Mouse (Mus musculus) ES-Bruce4 (cell line): ENCODE data around the gene Commd3. TPM values are rescaled to one million over a fixed set of nuclear protein-coding genes. Genes with fewer than 3 reads are reported as not detected.

Experiments used
- H3K27ac ChIP-seq: 2 replicates; pipeline ENCODE4 v1.5.1; 2012; ENCODE audit warnings: low read length, inconsistent platforms; ENCODE audit not compliant: insufficient read depth
- H3K27me3 ChIP-seq: 2 replicates; pipeline ENCODE4 v1.6.1; 2012; ENCODE audit warnings: mild to moderate bottlenecking, low read length, inconsistent platforms; ENCODE audit not compliant: control insufficient read depth, poor library complexity, insufficient read depth, severe bottlenecking
- H3K36me3 ChIP-seq: 2 replicates; pipeline ENCODE4 v1.6.1; 2012; ENCODE audit warnings: inconsistent platforms, mild to moderate bottlenecking, low read length, moderate library complexity; ENCODE audit not compliant: control insufficient read depth, poor library complexity, insufficient read depth, severe bottlenecking
- H3K4me1 ChIP-seq: one replicate; pipeline ENCODE4 v1.8.1; 2011; ENCODE audit warnings: low read length; ENCODE audit not compliant: control insufficient read depth, insufficient read depth
- H3K4me3 ChIP-seq: 2 replicates; pipeline ENCODE4 v1.5.1; 2011; ENCODE audit warnings: low read depth, mild to moderate bottlenecking, low read length
- H3K9ac ChIP-seq: 2 replicates; pipeline ENCODE4 v1.6.1; 2012; ENCODE audit warnings: low read depth, mild to moderate bottlenecking, inconsistent platforms; ENCODE audit not compliant: poor library complexity, severe bottlenecking
- H3K9me3 ChIP-seq: replicated peaks from 2 replicates; pipeline ENCODE4 v1.6.1; 2012; ENCODE audit warnings: mild to moderate bottlenecking, low read length, inconsistent platforms; ENCODE audit not compliant: control insufficient read depth, poor library complexity, insufficient read depth, severe bottlenecking
- CTCF ChIP-seq: IDR thresholded peaks from one replicate; pipeline ENCODE4 v1.8.1; 2011; ENCODE audit warnings: low read depth, low read length
- EP300 ChIP-seq: IDR thresholded peaks from 2 replicates; pipeline ENCODE4 v1.6.1; 2011; ENCODE audit warnings: low read depth, low read length; ENCODE audit not compliant: insufficient read depth
- POLR2A ChIP-seq: IDR thresholded peaks from one replicate; pipeline ENCODE4 v1.8.1; 2011; ENCODE audit warnings: low read length; ENCODE audit not compliant: insufficient read depth
- polyA plus RNA-seq: library from polyadenylated mRNA; stranded (reverse); fragments of >200 nt; gene quantifications from 2 replicates; pipeline ENCODE4 v1.2.4, GENCODE M21; 2011; ENCODE audit warnings: low read depth; ENCODE audit not compliant: missing spikeins, insufficient read depth, insufficient read length

The Commd3 gene
- polyA plus RNA-seq, 1 experiment = 56.7 TPM

DNA sequence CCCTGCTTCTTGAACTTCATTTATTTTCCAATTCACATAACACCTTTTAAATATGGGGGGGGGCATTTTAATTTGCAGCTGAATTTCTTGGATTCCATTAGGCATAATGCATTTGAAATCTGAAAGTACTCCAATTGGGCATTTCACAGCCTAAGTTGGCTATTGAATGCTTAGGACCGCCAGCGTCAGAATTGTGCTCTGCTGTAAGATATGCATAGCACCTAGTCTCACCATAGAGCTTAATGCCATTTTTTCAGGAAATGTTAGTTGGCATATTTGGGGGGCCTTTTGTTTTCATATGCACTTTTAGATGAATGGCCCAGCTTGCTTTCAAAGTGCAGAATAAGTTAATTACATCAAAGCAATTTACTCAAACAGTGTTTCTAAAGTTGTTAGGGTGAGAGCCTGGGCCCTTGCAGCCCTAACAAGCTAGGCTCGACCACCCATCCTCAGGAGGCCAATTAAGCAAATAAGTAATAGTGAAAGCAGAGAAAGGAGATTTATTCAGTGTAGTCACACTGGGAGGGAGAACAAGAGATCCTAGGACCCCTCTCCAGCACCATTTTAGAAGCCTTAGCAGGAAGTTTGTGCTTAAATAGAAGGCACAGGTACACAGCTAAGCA, 50.1 kb downstream of the Commd3 start:
- TF ChIP-seq POLR2A = no peak
- TF ChIP-seq CTCF = no peak
- TF ChIP-seq EP300 = no peak
- Histone ChIP-seq H3K9me3 (no peaks in the 10 kb centered on the region), H3K27ac (no peak overlapping the region), H3K36me3 (no peaks in the 10 kb centered on the region), H3K4me3 (no peak overlapping the region), H3K27me3 (no peaks in the 10 kb centered on the region), H3K4me1 (no peaks in the 10 kb centered on the region), H3K9ac (no peak overlapping the region)

DNA sequence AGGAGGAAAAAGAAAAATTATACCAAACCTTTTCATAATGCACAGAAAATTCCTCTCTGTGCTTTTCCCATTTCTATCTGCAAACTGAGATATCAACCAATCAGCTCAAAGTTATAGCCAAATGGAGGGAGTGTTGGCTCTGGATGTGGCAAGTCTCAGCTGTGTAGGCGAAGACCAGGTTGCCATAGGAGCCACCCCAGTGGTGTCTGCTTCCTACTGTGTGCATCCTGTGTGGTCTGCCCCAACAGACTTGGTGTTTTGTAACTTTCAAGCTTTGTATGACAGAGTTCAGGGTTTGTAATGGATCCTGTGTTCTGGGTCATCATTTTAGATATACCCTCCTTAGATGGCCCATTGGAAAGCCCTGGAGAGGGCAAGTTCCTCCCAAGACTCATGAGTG, 52.3 kb downstream of the Commd3 start:
- Histone ChIP-seq H3K27me3 (no peaks in the 10 kb centered on the region), H3K4me1 (no peaks in the 10 kb centered on the region), H3K27ac (no peak overlapping the region), H3K9me3 (no peaks in the 10 kb centered on the region), H3K36me3 (no peaks in the 10 kb centered on the region), H3K9ac (no peak overlapping the region), H3K4me3 (no peak overlapping the region)
- no peak for TF ChIP-seq EP300
- TF ChIP-seq POLR2A = no peak
- TF ChIP-seq CTCF = no peak

Other genes starting within 250 kb of the Commd3 start
- gene Bmi1, start 4.6 kb downstream of the Commd3 start, polyA plus RNA-seq = 5.6 and 8.0 TPM in 2 replicates
- gene Spag6, start 21.6 kb downstream of the Commd3 start, polyA plus RNA-seq = not detected in 2 replicates